Mouse (Mus musculus) lung, embryonic 16.5 days (tissue): ENCODE data around the gene Nlk. TPM values are rescaled to one million over a fixed set of nuclear protein-coding genes. Genes with fewer than 3 reads are reported as not detected.

ENCODE experiments used
- ATAC-seq: fragments of 200-750 bp; cut with Nextera tagmentation; 2 replicates; pipeline ENCODE4 v1.8.0; 2017; ENCODE audit warnings: low read depth, mild to moderate bottlenecking, moderate library complexity
- H3K27ac ChIP-seq: fragments of 300-500 bp; sonication (generic); 2 replicates; pipeline ENCODE4 v1.5.1; 2014; ENCODE audit warnings: mild to moderate bottlenecking, control low read depth, low read length
- H3K27me3 ChIP-seq: fragments of 300-500 bp; sonication (generic); 2 replicates; pipeline ENCODE4 v1.6.1; 2014; ENCODE audit warnings: low read depth, low read length, mixed read lengths; ENCODE audit not compliant: control insufficient read depth, insufficient read depth
- H3K36me3 ChIP-seq: fragments of 300-500 bp; sonication (generic); 2 replicates; pipeline ENCODE4 v1.6.1; 2014; ENCODE audit warnings: low read length; ENCODE audit not compliant: control insufficient read depth, insufficient read depth
- H3K4me1 ChIP-seq: fragments of 300-500 bp; sonication (generic); replicated peaks from 2 replicates; pipeline ENCODE4 v1.6.1; 2014; ENCODE audit warnings: low read length, mixed read lengths; ENCODE audit not compliant: control insufficient read depth, insufficient read depth
- H3K4me2 ChIP-seq: fragments of 300-500 bp; sonication (generic); 2 replicates; pipeline ENCODE4 v1.6.1; 2014; ENCODE audit warnings: low read depth, low read length, control low read depth
- H3K4me3 ChIP-seq: fragments of 300-500 bp; sonication (generic); 2 replicates; pipeline ENCODE4 v1.5.1; 2014; ENCODE audit warnings: mild to moderate bottlenecking, low read length, control low read depth
- H3K9ac ChIP-seq: fragments of 300-500 bp; sonication (generic); 2 replicates; pipeline ENCODE4 v1.6.1; 2014; ENCODE audit warnings: low read length, control low read depth
- H3K9me3 ChIP-seq: fragments of 300-500 bp; sonication (generic); 2 replicates; pipeline ENCODE4 v1.6.1; 2016; ENCODE audit warnings: low read length; ENCODE audit not compliant: control insufficient read depth
- WGBS: fragments of 180-500 bp; shearing (Covaris S2); extraction: QIAGEN DNeasy Blood & Tissue Kit; methylation state at CpG from one replicate; pipeline ENCODE4 v1.1.7; 2014; 5-methylcytosine and 5-hydroxymethylcytosine counted together
- polyA plus RNA-seq: library from polyadenylated mRNA; unstranded; fragments of >200 nt; fragmentation: Nextera tagmentation; extraction: Ambion mirVana; gene quantifications from 2 replicates; pipeline ENCODE4 v1.2.1, GENCODE M21; 2015

Gene Nlk
- polyA plus RNA-seq, 1 experiment from 2014 or later = 13.6 TPM

GRCm38 (mm10) chr11:78730902-78731301, 33.7 kb upstream of the Nlk start:
- H3K9ac ChIP-seq = no peak overlapping the region
- H3K4me1 ChIP-seq = no peaks in the 10 kb centered on the region
- H3K4me3 ChIP-seq = no peak overlapping the region
- H3K9me3 ChIP-seq = no peaks in the 10 kb centered on the region
- H3K36me3 ChIP-seq = no peaks in the 10 kb centered on the region
- no peak overlapping the region for H3K27ac ChIP-seq
- 8% methylated on average over 2 of the region's 2 CpGs for WGBS
- H3K27me3 ChIP-seq = no peaks in the 10 kb centered on the region
- H3K4me2 ChIP-seq = no peak overlapping the region
- no peak for ATAC-seq

GRCm38 (mm10) chr11:78728041-78728440, 30.9 kb upstream of the Nlk start:
- H3K4me3 ChIP-seq = no peak overlapping the region
- H3K27me3 ChIP-seq = no peaks in the 10 kb centered on the region
- H3K4me1 ChIP-seq = no peaks in the 10 kb centered on the region
- H3K9ac ChIP-seq = no peak overlapping the region
- 45% methylated on average over 4 of the region's 4 CpGs for WGBS
- H3K4me2 ChIP-seq = no peak overlapping the region
- H3K9me3 ChIP-seq = no peaks in the 10 kb centered on the region
- H3K36me3 ChIP-seq = no peaks in the 10 kb centered on the region
- ATAC-seq = no peak
- no peak overlapping the region for H3K27ac ChIP-seq

- H3K4me1 ChIP-seq = no peaks in the 10 kb centered on the region
- H3K9me3 ChIP-seq = no peaks in the 10 kb centered on the region
- H3K27me3 ChIP-seq = no peaks in the 10 kb centered on the region
- H3K27ac ChIP-seq = no peak overlapping the region
- no peak for ATAC-seq
- no peak overlapping the region for H3K9ac ChIP-seq
- no peak overlapping the region for H3K4me3 ChIP-seq
- H3K36me3 ChIP-seq = no peaks in the 10 kb centered on the region
- WGBS = 66% methylated on average over 3 of the region's 3 CpGs
- no peak overlapping the region for H3K4me2 ChIP-seq
Measured at GRCm38 (mm10) chr11:78726366-78726765, 29.2 kb upstream of the Nlk start.

- Histone ChIP-seq H3K27ac (no peak overlapping the region), H3K4me3 (no peak overlapping the region), H3K9ac (no peak overlapping the region), H3K27me3 (no peaks in the 10 kb centered on the region), H3K9me3 (no peaks in the 10 kb centered on the region), H3K4me2 (no peak overlapping the region), H3K4me1 (no peaks in the 10 kb centered on the region), H3K36me3 (no peaks in the 10 kb centered on the region)
- peak; percentile 82 for ATAC-seq
- WGBS = 50% methylated on average over 1 of the region's 1 CpGs
Measured at GRCm38 (mm10) chr11:78724792-78725191, 27.6 kb upstream of the Nlk start.

- no peaks in the 10 kb centered on the region for H3K9me3 ChIP-seq
- no peaks in the 10 kb centered on the region for H3K36me3 ChIP-seq
- peak; percentile 78 for ATAC-seq
- H3K4me3 ChIP-seq = no peak overlapping the region
- H3K9ac ChIP-seq = no peak overlapping the region
- H3K4me1 ChIP-seq = no peaks in the 10 kb centered on the region
- H3K27me3 ChIP-seq = no peaks in the 10 kb centered on the region
- 60% methylated on average over 2 of the region's 2 CpGs for WGBS
- H3K27ac ChIP-seq = peak overlapping the region; percentile 76
- H3K4me2 ChIP-seq = no peak overlapping the region
Measured at GRCm38 (mm10) chr11:78721419-78721818, 24.2 kb upstream of the Nlk start.

- H3K27me3 ChIP-seq = no peaks in the 10 kb centered on the region
- H3K9ac ChIP-seq = no peak overlapping the region
- H3K9me3 ChIP-seq = no peaks in the 10 kb centered on the region
- 43% methylated on average over 4 of the region's 4 CpGs for WGBS
- no peaks in the 10 kb centered on the region for H3K36me3 ChIP-seq
- no peak overlapping the region for H3K27ac ChIP-seq
- H3K4me1 ChIP-seq = no peaks in the 10 kb centered on the region
- no peak for ATAC-seq
- no peak overlapping the region for H3K4me3 ChIP-seq
- H3K4me2 ChIP-seq = no peak overlapping the region
Measured at GRCm38 (mm10) chr11:78717655-78718054, 20.5 kb upstream of the Nlk start.

- Histone ChIP-seq H3K27me3 (no peaks in the 10 kb centered on the region), H3K9me3 (no peaks in the 10 kb centered on the region), H3K4me2 (no peak overlapping the region), H3K4me1 (no peaks in the 10 kb centered on the region; the same call in 1 of the 2 replicates), H3K9ac (no peak overlapping the region), H3K36me3 (no peaks in the 10 kb centered on the region), H3K27ac (no peak overlapping the region), H3K4me3 (no peak overlapping the region)
- ATAC-seq = no peak
- WGBS = 65% methylated on average over 2 of the region's 2 CpGs
Measured at GRCm38 (mm10) chr11:78708642-78709041, 11.5 kb upstream of the Nlk start.

- Histone ChIP-seq H3K9ac (no peak overlapping the region), H3K27ac (no peak overlapping the region), H3K4me1 (no peaks in the 10 kb centered on the region; the same call in 1 of the 2 replicates), H3K27me3 (no peaks in the 10 kb centered on the region), H3K4me3 (no peak overlapping the region), H3K4me2 (no peak overlapping the region), H3K9me3 (no peaks in the 10 kb centered on the region), H3K36me3 (no peaks in the 10 kb centered on the region)
- no peak for ATAC-seq
Measured at GRCm38 (mm10) chr11:78706026-78706425, 8.9 kb upstream of the Nlk start.

GRCm38 (mm10) chr11:78703085-78703484, 5.9 kb upstream of the Nlk start:
- Histone ChIP-seq H3K27me3 (no peaks in the 10 kb centered on the region), H3K4me2 (no peak overlapping the region), H3K9me3 (no peaks in the 10 kb centered on the region), H3K4me3 (no peak overlapping the region), H3K4me1 (no peaks in the 10 kb centered on the region; the same call in 1 of the 2 replicates), H3K36me3 (no peaks in the 10 kb centered on the region), H3K27ac (no peak overlapping the region), H3K9ac (no peak overlapping the region)
- ATAC-seq = no peak
- 60% methylated on average over 5 of the region's 5 CpGs for WGBS

GRCm38 (mm10) chr11:78702319-78702718, 5.1 kb upstream of the Nlk start:
- no peak overlapping the region for H3K4me3 ChIP-seq
- WGBS = 32% methylated on average over 3 of the region's 3 CpGs
- no peak overlapping the region for H3K9ac ChIP-seq
- no peak overlapping the region for H3K4me2 ChIP-seq
- no peaks in the 10 kb centered on the region for H3K9me3 ChIP-seq
- H3K36me3 ChIP-seq = no peaks in the 10 kb centered on the region
- no peak overlapping the region for H3K27ac ChIP-seq
- H3K4me1 ChIP-seq = no peaks in the 10 kb centered on the region; the same call in 1 of the 2 replicates
- H3K27me3 ChIP-seq = no peaks in the 10 kb centered on the region
- ATAC-seq = no peak
